Mouse (Mus musculus) brown adipose tissue, adult 24 weeks (tissue): ENCODE data around the gene Zbtb16. TPM values are rescaled to one million over a fixed set of nuclear protein-coding genes. Genes with fewer than 3 reads are reported as not detected.

ENCODE experiments used
- H3K27ac ChIP-seq: fragments of 200-500 bp; replicated peaks from 2 replicates; pipeline ENCODE4 v1.5.1; 2012; ENCODE audit warnings: low read depth, mild to moderate bottlenecking, low read length
- H3K4me1 ChIP-seq: fragments of 200-500 bp; 2 replicates; pipeline ENCODE4 v1.6.1; 2012; ENCODE audit warnings: low read length, mixed read lengths; ENCODE audit not compliant: control insufficient read depth, insufficient read depth, insufficient read length
- H3K4me3 ChIP-seq: fragments of 200-500 bp; 2 replicates; pipeline ENCODE4 v1.5.1; 2012; ENCODE audit warnings: low read depth, mild to moderate bottlenecking, low read length, moderate library complexity; ENCODE audit not compliant: insufficient read depth
- polyA plus RNA-seq: library from polyadenylated mRNA; stranded (reverse); fragments of >200 nt; gene quantifications from 2 replicates; pipeline ENCODE4 v1.2.4, GENCODE M21; 2012; ENCODE audit not compliant: missing spikeins, insufficient read depth, insufficient read length

The Zbtb16 gene
- polyA plus RNA-seq, 1 experiment = 7.9 TPM

GRCm38 (mm10) chr9:48674359-48675015 is 161.5 kb downstream of the Zbtb16 start:
- Histone ChIP-seq H3K27ac (peak overlapping the region; percentile 90), H3K4me1 (peaks cover 30% of the 10 kb centered on the region), H3K4me3 (no peak overlapping the region)

GRCm38 (mm10) chr9:48673804-48674203 is 162.2 kb downstream of the Zbtb16 start:
- peak overlapping the region; percentile 90 for H3K27ac ChIP-seq
- peaks cover 30% of the 10 kb centered on the region for H3K4me1 ChIP-seq
- no peak overlapping the region for H3K4me3 ChIP-seq

- H3K27ac ChIP-seq = peak overlapping the region; percentile 90
- H3K4me1 ChIP-seq = peaks cover 30% of the 10 kb centered on the region
- no peak overlapping the region for H3K4me3 ChIP-seq
These were observed 162.8 kb downstream of the Zbtb16 start for GRCm38 (mm10) chr9:48673213-48673612.

- Histone ChIP-seq H3K4me1 (peaks cover 30% of the 10 kb centered on the region), H3K27ac (no peak overlapping the region), H3K4me3 (no peak overlapping the region)
These were observed 164.2 kb downstream of the Zbtb16 start for GRCm38 (mm10) chr9:48671841-48672240.

- Histone ChIP-seq H3K27ac (no peak overlapping the region), H3K4me3 (no peak overlapping the region), H3K4me1 (peaks cover 16% of the 10 kb centered on the region)
These were observed 165.9 kb downstream of the Zbtb16 start for GRCm38 (mm10) chr9:48670156-48670555.

- H3K4me3 ChIP-seq = no peak overlapping the region
- peaks cover 11% of the 10 kb centered on the region for H3K4me1 ChIP-seq
- H3K27ac ChIP-seq = no peak overlapping the region
These were observed 166.3 kb downstream of the Zbtb16 start for GRCm38 (mm10) chr9:48669672-48670071.

- Histone ChIP-seq H3K27ac (no peak overlapping the region), H3K4me1 (no peaks in the 10 kb centered on the region), H3K4me3 (no peak overlapping the region)
These were observed 169.3 kb downstream of the Zbtb16 start for GRCm38 (mm10) chr9:48666702-48667101.

- H3K4me3 ChIP-seq = no peak overlapping the region
- H3K27ac ChIP-seq = no peak overlapping the region
- H3K4me1 ChIP-seq = no peaks in the 10 kb centered on the region
These were observed 173.0 kb downstream of the Zbtb16 start for GRCm38 (mm10) chr9:48663052-48663433.

- Histone ChIP-seq H3K4me1 (no peaks in the 10 kb centered on the region), H3K27ac (no peak overlapping the region), H3K4me3 (no peak overlapping the region)
These were observed 173.5 kb downstream of the Zbtb16 start for GRCm38 (mm10) chr9:48662361-48663051.

GRCm38 (mm10) chr9:48661225-48662023 is 174.6 kb downstream of the Zbtb16 start:
- H3K4me3 ChIP-seq = no peak overlapping the region
- H3K27ac ChIP-seq = no peak overlapping the region
- H3K4me1 ChIP-seq = no peaks in the 10 kb centered on the region

- Histone ChIP-seq H3K4me3 (no peak overlapping the region), H3K27ac (peak overlapping the region; percentile 54), H3K4me1 (peaks cover 9% of the 10 kb centered on the region)
These were observed 180.4 kb downstream of the Zbtb16 start for GRCm38 (mm10) chr9:48655525-48656169.

- Histone ChIP-seq H3K4me3 (no peak overlapping the region), H3K4me1 (peaks cover 15% of the 10 kb centered on the region), H3K27ac (no peak overlapping the region)
These were observed 181.3 kb downstream of the Zbtb16 start for GRCm38 (mm10) chr9:48654730-48655129.

- peaks cover 18% of the 10 kb centered on the region for H3K4me1 ChIP-seq
- H3K27ac ChIP-seq = peak overlapping the region; percentile 49
- no peak overlapping the region for H3K4me3 ChIP-seq
These were observed 182.5 kb downstream of the Zbtb16 start for GRCm38 (mm10) chr9:48653399-48654070.

GRCm38 (mm10) chr9:48652026-48652425 is 184.0 kb downstream of the Zbtb16 start:
- no peak overlapping the region for H3K4me3 ChIP-seq
- no peak overlapping the region for H3K27ac ChIP-seq
- H3K4me1 ChIP-seq = peaks cover 23% of the 10 kb centered on the region
